Mouse (Mus musculus): Measurements from ENCODE around the gene Plcl2.

Gene Plcl2

GRCm38 (mm10) chr17:50509251-50510104 lies at the start of gene Plcl2:
Plcl2 (plus strand) TSS chr17:50509403.
- in situ Hi-C loops (cut with MseI, MboI): no loop called here

GRCm38 (mm10) chr17:50460301-50460700 lies 48.9 kb upstream of the Plcl2 start:
- in situ Hi-C loops (cut with MseI, MboI): no loop called here

- in situ Hi-C loops (cut with MseI, MboI): no loop called here
Measured at GRCm38 (mm10) chr17:50467438-50467837, 41.8 kb upstream of the Plcl2 start.

GRCm38 (mm10) chr17:50469126-50469525 lies 40.1 kb upstream of the Plcl2 start:
- in situ Hi-C loops (cut with MseI, MboI): no loop called here

GRCm38 (mm10) chr17:50469543-50470431 lies 39.4 kb upstream of the Plcl2 start:
- in situ Hi-C loops (cut with MseI, MboI): no loop called here

- in situ Hi-C loops (cut with MseI, MboI): no loop called here
Measured at GRCm38 (mm10) chr17:50470432-50471078, 38.6 kb upstream of the Plcl2 start.

- in situ Hi-C loops (cut with MseI, MboI): no loop called here
Measured at GRCm38 (mm10) chr17:50471230-50471629, 38.0 kb upstream of the Plcl2 start.

- in situ Hi-C loops (cut with MseI, MboI): no loop called here
Measured at GRCm38 (mm10) chr17:50477277-50477676, 31.9 kb upstream of the Plcl2 start.

GRCm38 (mm10) chr17:50480867-50481266 lies 28.3 kb upstream of the Plcl2 start:
- in situ Hi-C loops (cut with MseI, MboI): no loop called here

- in situ Hi-C loops (cut with MseI, MboI): no loop called here
Measured at GRCm38 (mm10) chr17:50483700-50484099, 25.5 kb upstream of the Plcl2 start.

GRCm38 (mm10) chr17:50484981-50485380 lies 24.2 kb upstream of the Plcl2 start:
- in situ Hi-C loops (cut with MseI, MboI): no loop called here

- in situ Hi-C loops (cut with MseI, MboI): no loop called here
Measured at GRCm38 (mm10) chr17:50487058-50487618, 22.1 kb upstream of the Plcl2 start.

GRCm38 (mm10) chr17:50487670-50488069 lies 21.5 kb upstream of the Plcl2 start:
- in situ Hi-C loops (cut with MseI, MboI): no loop called here

- in situ Hi-C loops (cut with MseI, MboI): no loop called here
Measured at GRCm38 (mm10) chr17:50488406-50488805, 20.8 kb upstream of the Plcl2 start.

GRCm38 (mm10) chr17:50488895-50489294 lies 20.3 kb upstream of the Plcl2 start:
- in situ Hi-C loops (cut with MseI, MboI): no loop called here

GRCm38 (mm10) chr17:50490644-50491430 lies 18.4 kb upstream of the Plcl2 start:
- in situ Hi-C loops (cut with MseI, MboI): no loop called here

GRCm38 (mm10) chr17:50491496-50491895 lies 17.7 kb upstream of the Plcl2 start:
- in situ Hi-C loops (cut with MseI, MboI): no loop called here

GRCm38 (mm10) chr17:50495216-50495889 lies 13.8 kb upstream of the Plcl2 start:
- in situ Hi-C loops (cut with MseI, MboI): no loop called here

- in situ Hi-C loops (cut with MseI, MboI): no loop called here
Measured at GRCm38 (mm10) chr17:50498062-50498697, 11.0 kb upstream of the Plcl2 start.
